Mouse (Mus musculus) small intestine, adult 2 months (tissue): Measurements from ENCODE around the gene Lmnb2. TPM values are rescaled to one million over a fixed set of nuclear protein-coding genes. Genes with fewer than 3 reads are reported as not detected.

Experiments
- H3K27ac ChIP-seq: fragments of 200-500 bp; 2 replicates; pipeline ENCODE4 v1.5.1; 2012; ENCODE audit warnings: low read depth, low read length, control low read depth, inconsistent platforms; ENCODE audit not compliant: insufficient read depth
- H3K27me3 ChIP-seq: fragments of 200-500 bp; 2 replicates; pipeline ENCODE4 v1.6.1; 2012; ENCODE audit warnings: mild to moderate bottlenecking, moderate library complexity, low read length, inconsistent platforms; ENCODE audit not compliant: control insufficient read depth, insufficient read depth
- H3K36me3 ChIP-seq: fragments of 200-500 bp; 2 replicates; pipeline ENCODE4 v1.6.1; 2012; ENCODE audit warnings: mild to moderate bottlenecking, low read length, control low read depth, inconsistent platforms; ENCODE audit not compliant: control insufficient read depth, insufficient read depth
- H3K4me1 ChIP-seq: fragments of 200-500 bp; 2 replicates; pipeline ENCODE4 v1.6.1; 2012; ENCODE audit warnings: low read length, inconsistent platforms, mixed read lengths; ENCODE audit not compliant: control insufficient read depth, insufficient read depth, insufficient read length
- H3K4me3 ChIP-seq: fragments of 200-500 bp; 2 replicates; pipeline ENCODE4 v1.5.1; 2012; ENCODE audit warnings: low read depth, mild to moderate bottlenecking, control low read depth, inconsistent platforms, low read length, moderate library complexity
- CTCF ChIP-seq: fragments of 200-500 bp; IDR thresholded peaks from 2 replicates; pipeline ENCODE4 v1.5.1; 2012; ENCODE audit warnings: low read depth, mild to moderate bottlenecking, control low read depth, inconsistent platforms, low read length, moderate library complexity, mixed read lengths; ENCODE audit not compliant: insufficient replicate concordance, insufficient read length; ENCODE audit errors: extremely low read depth
- POLR2A ChIP-seq: fragments of 200-500 bp; IDR thresholded peaks from 2 replicates; pipeline ENCODE4 v1.6.1; 2012; ENCODE audit warnings: low read depth, mild to moderate bottlenecking, control low read depth, inconsistent platforms, low read length, moderate library complexity
- WGBS: fragments of 180-500 bp; shearing (Covaris S2); methylation state at CpG from one replicate; pipeline ENCODE4 v1.1.7; 2018; 5-methylcytosine and 5-hydroxymethylcytosine counted together
- polyA plus RNA-seq: library from polyadenylated mRNA; depleted of rRNA; stranded (reverse); fragments of >200 nt; gene quantifications from 2 replicates; pipeline ENCODE4 v1.2.3, GENCODE M21; 2012; rRNA removed

Gene Lmnb2
- polyA plus RNA-seq, 1 experiment: 29.2 TPM

DNA sequence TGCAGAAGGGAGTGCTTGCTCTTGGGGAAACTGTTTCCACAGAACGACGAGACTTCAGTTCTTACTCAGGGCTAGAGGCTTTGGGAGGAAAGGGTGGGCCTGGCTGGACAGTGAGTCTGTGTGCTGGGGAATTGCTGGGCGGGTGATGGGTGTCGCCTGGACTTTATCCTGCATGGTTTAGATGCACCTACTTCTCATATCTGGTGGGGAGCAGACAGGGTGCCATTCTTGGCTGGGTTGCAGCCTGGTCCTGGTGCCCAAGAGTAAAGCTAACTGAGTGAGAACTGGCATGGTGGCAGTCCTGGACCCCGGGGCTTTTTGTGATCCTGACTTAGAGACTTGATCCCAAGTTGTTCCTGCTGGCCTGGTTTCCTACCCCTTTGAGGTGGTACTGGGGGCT lies 61.1 kb downstream of the Lmnb2 start:
- Histone ChIP-seq H3K36me3 (peaks cover 13% of the 10 kb centered on the region), H3K4me3 (no peak overlapping the region), H3K27me3 (no peaks in the 10 kb centered on the region), H3K4me1 (peaks cover 16% of the 10 kb centered on the region), H3K27ac (no peak overlapping the region)
- WGBS: 42% methylated on average over 5 of the region's 5 CpGs
- TF ChIP-seq CTCF: no peak
- TF ChIP-seq POLR2A: no peak

DNA sequence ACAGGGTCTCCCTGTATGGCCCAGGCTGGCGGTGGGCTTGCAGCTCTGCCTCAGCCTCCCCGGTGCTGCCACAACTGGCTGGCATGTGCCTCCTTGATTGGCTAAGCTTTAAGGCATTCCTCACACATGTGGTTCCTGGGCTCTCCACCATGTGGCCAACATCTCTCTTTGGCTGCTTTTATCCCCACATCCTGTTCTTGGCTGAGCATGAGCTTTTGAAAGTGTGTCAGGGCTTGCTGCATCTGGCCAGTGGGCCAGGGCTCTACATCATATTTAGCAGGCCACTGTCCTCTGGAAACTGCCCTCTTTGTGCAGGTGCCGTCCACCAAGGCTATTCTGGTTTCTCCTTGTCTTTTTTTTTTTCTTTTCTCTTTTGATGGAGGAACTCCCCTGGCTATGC lies 61.8 kb downstream of the Lmnb2 start:
- Histone ChIP-seq H3K27ac (no peak overlapping the region), H3K27me3 (no peaks in the 10 kb centered on the region), H3K36me3 (peaks cover 14% of the 10 kb centered on the region), H3K4me3 (no peak overlapping the region), H3K4me1 (peaks cover 16% of the 10 kb centered on the region)
- TF ChIP-seq POLR2A (no peak), CTCF (no peak)
- WGBS: 63% methylated on average over 3 of the region's 3 CpGs

DNA sequence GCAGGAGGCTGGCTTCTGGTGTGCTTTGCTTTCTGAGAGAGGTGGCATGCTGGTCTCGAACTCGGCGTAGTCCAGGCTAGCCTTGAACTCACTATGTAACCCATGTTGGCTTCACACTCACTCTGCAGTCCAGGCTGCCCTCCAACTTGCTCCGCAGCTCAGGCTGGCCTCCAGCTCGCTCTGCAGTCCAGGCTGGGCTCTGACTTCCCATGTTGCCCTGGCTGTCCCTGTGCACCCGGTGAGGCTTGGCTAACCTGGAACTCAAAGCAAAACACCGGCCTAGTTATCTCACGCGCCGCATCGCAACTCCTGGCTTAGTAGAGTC lies 62.3 kb downstream of the Lmnb2 start:
- peak overlapping the region; percentile 81 for H3K4me3 ChIP-seq
- TF ChIP-seq POLR2A: no peak
- TF ChIP-seq CTCF: no peak
- peaks cover 16% of the 10 kb centered on the region for H3K4me1 ChIP-seq
- WGBS: 15% methylated on average over 11 of the region's 11 CpGs
- no peaks in the 10 kb centered on the region for H3K27me3 ChIP-seq
- H3K27ac ChIP-seq: no peak overlapping the region
- H3K36me3 ChIP-seq: peaks cover 12% of the 10 kb centered on the region

DNA sequence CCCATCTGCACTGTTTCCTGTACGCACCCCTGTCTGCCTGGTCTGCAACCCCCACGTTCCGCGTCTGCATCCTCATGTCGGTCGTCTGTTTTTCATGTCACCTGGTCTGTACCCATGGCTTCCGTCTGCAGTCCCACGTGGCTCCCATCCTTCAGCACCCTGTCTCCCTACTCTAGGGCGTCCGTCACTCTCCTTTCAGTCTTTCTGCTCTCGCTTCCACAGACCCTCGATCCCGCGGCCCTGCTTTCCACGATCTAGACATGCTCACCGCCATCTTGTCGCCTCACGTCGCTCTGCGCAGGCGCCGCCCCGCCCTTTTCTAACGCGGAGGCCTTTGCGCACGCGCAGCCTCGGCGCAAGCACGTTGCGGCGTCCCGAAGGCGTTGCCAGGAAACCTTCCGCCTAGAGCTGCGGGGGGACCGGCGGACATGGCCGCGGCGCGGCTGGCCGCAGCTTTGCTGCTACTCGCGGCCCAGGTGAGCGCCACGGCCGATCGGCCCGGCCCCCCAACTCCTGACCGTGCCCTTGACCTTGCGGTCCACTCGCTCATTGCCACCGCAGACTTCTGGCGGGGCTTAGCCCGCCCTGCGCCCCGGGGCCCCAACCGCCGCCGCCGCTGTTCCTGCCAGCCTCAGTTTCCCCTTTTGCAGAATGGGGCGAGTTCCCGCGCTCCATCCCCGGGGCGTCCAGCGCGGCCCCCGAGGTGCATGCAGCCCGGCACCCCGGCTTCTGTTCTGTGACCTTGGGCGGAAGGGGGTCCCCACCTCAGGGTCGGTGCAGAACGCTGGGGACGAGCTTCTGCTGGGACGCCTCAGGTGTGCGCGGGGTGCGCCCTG lies 62.9 kb downstream of the Lmnb2 start, which contains the start of the genes Lsm7 and Sppl2b:
TSS of gene Lsm7 (minus strand) at position 297 of the 836 bp plus-strand sequence.
TSS of gene Sppl2b (plus strand) at position 363 of the 836 bp plus-strand sequence.
- Histone ChIP-seq H3K36me3 (peaks cover 12% of the 10 kb centered on the region), H3K27ac (no peak within 1 kb of the TSS), H3K27me3 (no peaks in the 10 kb centered on the region), H3K4me1 (peaks cover 16% of the 10 kb centered on the region), H3K4me3 (peak within 1 kb of the TSS; percentile 81)
- TF ChIP-seq CTCF: no peak
- TF ChIP-seq POLR2A: peak; percentile 67
- WGBS: under 1% methylated on average over 81 of the region's 81 CpGs

Other genes with a start within 250 kb of the Lmnb2 start
- 96.1 and 146 TPM in 2 replicates for gene Mknk2, start 240.1 kb downstream of the Lmnb2 start, polyA plus RNA-seq
- gene Mob3a, start 216.3 kb downstream of the Lmnb2 start, polyA plus RNA-seq: 26.5 and 40.0 TPM in 2 replicates
- gene Izumo4, start 216.1 kb downstream of the Lmnb2 start, polyA plus RNA-seq: 20.8 and 36.3 TPM in 2 replicates
- gene Ap3d1, start 176.0 kb downstream of the Lmnb2 start, polyA plus RNA-seq: 64.9 and 110 TPM in 2 replicates
- gene Dot1l, start 163.0 kb downstream of the Lmnb2 start, polyA plus RNA-seq: 57.6 and 83.7 TPM in 2 replicates
- 23.0 and 40.2 TPM in 2 replicates for gene Sf3a2, start 120.0 kb downstream of the Lmnb2 start, polyA plus RNA-seq
- gene Plekhj1, start 119.6 kb downstream of the Lmnb2 start, polyA plus RNA-seq: 26.0 and 41.8 TPM in 2 replicates
- 0.87 and 0.95 TPM in 2 replicates for gene Amh, start 113.0 kb downstream of the Lmnb2 start, polyA plus RNA-seq
- gene Jsrp1, start 104.7 kb downstream of the Lmnb2 start, polyA plus RNA-seq: not detected in 2 replicates
- gene Oaz1, start 91.6 kb downstream of the Lmnb2 start, polyA plus RNA-seq: 771 and 1,172 TPM in 2 replicates
- 0.06 and 0.08 TPM in 2 replicates for gene Lingo3, start 74.2 kb downstream of the Lmnb2 start, polyA plus RNA-seq
- 61.1 and 82.7 TPM in 2 replicates for gene Lsm7, start 63.0 kb downstream of the Lmnb2 start, polyA plus RNA-seq
- gene Sppl2b, start 63.0 kb downstream of the Lmnb2 start, polyA plus RNA-seq: 43.1 and 81.2 TPM in 2 replicates
- gene Tmprss9, start 46.4 kb downstream of the Lmnb2 start, polyA plus RNA-seq: 0.66 and 1.3 TPM in 2 replicates
- 132 and 250 TPM in 2 replicates for gene Timm13, start 17.3 kb downstream of the Lmnb2 start, polyA plus RNA-seq
- 16.2 and 29.7 TPM in 2 replicates for gene Gadd45b, start 11.8 kb upstream of the Lmnb2 start, polyA plus RNA-seq
- gene Gng7, start 96.7 kb upstream of the Lmnb2 start, polyA plus RNA-seq: 0.44 and 0.74 TPM in 2 replicates
- 0.32 and 0.38 TPM in 2 replicates for gene Diras1, start 107.4 kb upstream of the Lmnb2 start, polyA plus RNA-seq
- gene Slc39a3, start 119.2 kb upstream of the Lmnb2 start, polyA plus RNA-seq: 19.3 and 31.6 TPM in 2 replicates
- gene Sgta, start 141.9 kb upstream of the Lmnb2 start, polyA plus RNA-seq: 116 and 222 TPM in 2 replicates
- gene Thop1, start 151.8 kb upstream of the Lmnb2 start, polyA plus RNA-seq: 26.5 and 33.3 TPM in 2 replicates
- gene Creb3l3, start 180.6 kb upstream of the Lmnb2 start, polyA plus RNA-seq: 163 and 498 TPM in 2 replicates
- gene Map2k2, start 187.7 kb upstream of the Lmnb2 start, polyA plus RNA-seq: 214 and 554 TPM in 2 replicates
- gene Zbtb7a, start 217.0 kb upstream of the Lmnb2 start, polyA plus RNA-seq: 94.8 and 187 TPM in 2 replicates
- gene Pias4, start 249.7 kb upstream of the Lmnb2 start, polyA plus RNA-seq: 29.1 and 53.3 TPM in 2 replicates